ENCODE assay signal across 8 mouse cellular contexts in the genomic region with DNA sequence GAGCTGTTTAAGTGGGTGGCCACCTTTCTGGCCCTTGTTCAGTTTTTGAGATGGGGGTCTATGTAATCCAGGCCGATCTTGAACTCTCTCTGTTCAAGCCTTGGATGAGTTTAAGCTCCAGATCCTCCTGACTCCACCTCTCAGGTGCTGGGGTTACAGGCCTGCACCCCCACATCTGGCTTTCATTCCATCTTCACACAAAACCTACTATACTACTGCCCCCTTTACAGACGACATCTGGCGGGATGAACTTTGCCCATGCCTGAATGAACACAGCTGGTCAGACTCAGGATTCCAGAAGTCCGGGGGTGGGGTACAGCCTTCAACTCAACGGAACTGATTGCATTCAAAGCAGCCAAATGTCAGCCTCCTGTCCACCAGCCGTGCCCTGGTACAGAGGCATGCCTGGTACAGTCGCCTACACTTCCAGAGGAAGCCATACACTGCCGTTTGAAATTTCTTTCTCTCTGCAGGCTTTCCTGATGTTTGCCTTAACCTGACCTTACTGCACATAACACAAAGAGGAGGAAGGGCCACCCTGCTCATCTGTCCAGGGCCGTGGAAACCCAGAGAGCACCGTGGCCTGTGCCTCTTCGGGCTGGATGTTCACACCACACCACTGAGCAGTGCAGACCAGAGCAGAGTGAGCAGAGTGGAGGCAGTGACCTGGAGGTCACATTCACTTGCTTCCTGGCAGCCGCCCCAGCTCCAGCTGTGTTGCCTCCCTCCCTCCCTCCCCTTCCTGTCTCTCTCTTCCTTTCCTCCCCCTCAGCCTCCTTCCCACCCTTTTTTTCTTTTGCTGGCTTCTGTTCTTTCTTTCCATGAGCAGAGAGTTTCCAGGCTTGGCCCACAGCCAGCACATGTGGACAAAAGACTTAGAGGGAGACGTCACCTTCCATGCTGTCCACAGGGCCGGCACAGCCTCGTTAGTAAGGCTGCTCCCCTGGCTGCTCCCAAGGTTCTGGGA. TPM values are rescaled to one million over a fixed set of nuclear protein-coding genes. Genes with fewer than 3 reads are reported as not detected.
DNase-seq lines count a peak whose midpoint lies in the region; ATAC-seq and TF ChIP-seq lines count a peak whose summit lies in the region.

No protein-coding gene starts in this region.

- peak overlapping the region; percentile 34 for H3K4me2 ChIP-seq in heart, embryonic 14.5 days (ENCODE audit: low read length)
- H3K4me2 ChIP-seq in kidney, embryonic 16.5 days (replicated peaks; ENCODE audit: low read depth, low read length), result peak overlapping the region; percentile 34
- H3K4me2 ChIP-seq in lung, embryonic 14.5 days, result peak overlapping the region; percentile 41; the same call in 1 of the 2 replicates

- H3K9ac ChIP-seq in heart, embryonic 14.5 days (ENCODE audit: low read length), result peak overlapping the region; percentile 38
- H3K9ac ChIP-seq in kidney, embryonic 16.5 days (replicated peaks; ENCODE audit: low read length), result peak overlapping the region; percentile 54
- peak overlapping the region; percentile 30; the same call in 1 of the 2 replicates for H3K9ac ChIP-seq in lung, embryonic 14.5 days

- no peak for TF ChIP-seq CTCF in embryonic fibroblast, embryonic 13.5 days (IDR thresholded peaks at IDR 0.05; ENCODE audit: borderline replicate concordance, insufficient read depth, low read length)
- no peak for TF ChIP-seq CTCF in lung, embryonic 14.5 days (IDR thresholded peaks at IDR 0.05; ENCODE audit: low read depth)

- no peak; the same call in 1 of the 2 replicates for TF ChIP-seq POLR2A in embryonic fibroblast, embryonic 13.5 days (IDR thresholded peaks at IDR 0.05; ENCODE audit: low read depth, low read length)

- no peak overlapping the region for H3K4me3 ChIP-seq in embryonic fibroblast, embryonic 13.5 days (ENCODE audit: insufficient read depth, low read length)
- no peak overlapping the region for H3K4me3 ChIP-seq in heart, embryonic 14.5 days (ENCODE audit: control insufficient read depth in 1 of 2, insufficient read depth in 1 of 2, low read depth in 1 of 2, low read length in 2 of 2)
- no peak overlapping the region for H3K4me3 ChIP-seq in kidney, embryonic 16.5 days (ENCODE audit: low read length)
- H3K4me3 ChIP-seq in lung, embryonic 14.5 days (ENCODE audit: low read depth, low read length), result no peak overlapping the region

- peaks cover 19% of the 10 kb centered on the region for H3K4me1 ChIP-seq in embryonic fibroblast, embryonic 13.5 days (ENCODE audit: control insufficient read depth, insufficient read depth, low read length)
- H3K4me1 ChIP-seq in heart, embryonic 14.5 days (ENCODE audit: control insufficient read depth in 2 of 2, insufficient read depth in 2 of 2, low read length in 2 of 2), result peaks cover 32 to 46% of the 10 kb centered on the region in 2 experiments
- peaks cover 87% of the 10 kb centered on the region for H3K4me1 ChIP-seq in kidney, embryonic 16.5 days (ENCODE audit: insufficient read depth, low read length)
- peaks cover 36% of the 10 kb centered on the region for H3K4me1 ChIP-seq in lung, embryonic 14.5 days (ENCODE audit: insufficient read depth)

- peak; percentile 65 to 68 for DNase-seq in layer of hippocampus, postnatal 10 days (ENCODE audit: low spot score in 2 of 2)
- no peak for DNase-seq in layer of hippocampus, adult 8-10 months (ENCODE audit: low spot score in 2 of 2)
- DNase-seq in lung, embryonic 14.5 days, result peak; percentile 95
- DNase-seq in ovary, postnatal 14 days (ENCODE audit: low spot score), result peak; percentile 77

- peak overlapping the region; percentile 37 for H3K27ac ChIP-seq in embryonic fibroblast, embryonic 13.5 days (ENCODE audit: insufficient read depth, low read length)
- H3K27ac ChIP-seq in heart, embryonic 14.5 days (replicated peaks in 1 of 2; ENCODE audit: control insufficient read depth in 1 of 2, insufficient read depth in 1 of 2, low read depth in 2 of 2, low read length in 2 of 2), result peak overlapping the region; percentile 86 to 88
- peak overlapping the region; percentile 95 for H3K27ac ChIP-seq in kidney, embryonic 16.5 days (ENCODE audit: low read length)
- H3K27ac ChIP-seq in lung, embryonic 14.5 days (ENCODE audit: low read depth), result peak overlapping the region; percentile 90

- peak; percentile 89 for ATAC-seq in heart, embryonic 14.5 days (ENCODE audit: insufficient number of reproducible peaks, insufficient read depth, low FRiP score, low read depth)
- peak; percentile 91 for ATAC-seq in kidney, embryonic 16.5 days (ENCODE audit: low FRiP score, low TSS enrichment)
- ATAC-seq in lung, embryonic 14.5 days (ENCODE audit: insufficient read depth), result peak; percentile 91
- no peak for ATAC-seq in cerebellum, adult (ENCODE audit: insufficient number of reproducible peaks, low FRiP score, low TSS enrichment)

- H3K27me3 ChIP-seq in heart, embryonic 14.5 days (ENCODE audit: control insufficient read depth, insufficient read depth, low read length), result no peaks in the 10 kb centered on the region
- H3K27me3 ChIP-seq in kidney, embryonic 16.5 days (ENCODE audit: insufficient read depth, low read length), result no peaks in the 10 kb centered on the region
- no peaks in the 10 kb centered on the region for H3K27me3 ChIP-seq in lung, embryonic 14.5 days (ENCODE audit: insufficient read depth, low read length)

- no peaks in the 10 kb centered on the region for H3K36me3 ChIP-seq in heart, embryonic 14.5 days (ENCODE audit: control insufficient read depth, insufficient read depth, low read length)
- H3K36me3 ChIP-seq in kidney, embryonic 16.5 days (ENCODE audit: insufficient read depth, low read length), result no peaks in the 10 kb centered on the region
- H3K36me3 ChIP-seq in lung, embryonic 14.5 days (ENCODE audit: insufficient read depth), result no peaks in the 10 kb centered on the region

- H3K9me3 ChIP-seq in heart, embryonic 14.5 days (ENCODE audit: control insufficient read depth, low read length), result no peaks in the 10 kb centered on the region
- H3K9me3 ChIP-seq in kidney, embryonic 16.5 days (ENCODE audit: low read length), result no peaks in the 10 kb centered on the region
- H3K9me3 ChIP-seq in lung, embryonic 14.5 days (ENCODE audit: low read depth, low read length), result no peaks in the 10 kb centered on the region

- 26% methylated on average over 15 of the region's 15 CpGs for WGBS in heart, embryonic 14.5 days
- WGBS in kidney, embryonic 16.5 days, result 7% methylated on average over 15 of the region's 15 CpGs
- 12% methylated on average over 15 of the region's 15 CpGs for WGBS in lung, embryonic 14.5 days

RNA-seq across cellular contexts. Expression of gene Dennd2a, which starts 14.8 kb away (rescaled TPM):
- total RNA-seq in layer of hippocampus, postnatal 10 days (2021), result 10 to 100 TPM; 33.3 to 33.6 TPM
- 10 to 100 TPM; 31.0 to 41.5 (median 36.2) TPM for total RNA-seq in layer of hippocampus, adult 8-10 months (2022)
- polyA plus RNA-seq in embryonic fibroblast, embryonic 13.5 days (2011; ENCODE audit: insufficient read length, low read depth, missing spikeins), result 15.5 and 16.1 TPM in 2 replicates
- polyA plus RNA-seq in heart, embryonic 14.5 days (2014; fragmentation: Nextera tagmentation; extraction: Ambion mirVana), result 18.1 and 18.8 TPM in 2 replicates
- polyA plus RNA-seq in kidney, embryonic 16.5 days (2015; fragmentation: Nextera tagmentation; extraction: Ambion mirVana), result 20.6 and 20.9 TPM in 2 replicates
- polyA plus RNA-seq in lung, embryonic 14.5 days (2014; fragmentation: Nextera tagmentation; extraction: Ambion mirVana), result 30.4 and 33.1 TPM in 2 replicates

RNA-seq across cellular contexts. Expression of gene Adck2, which starts 30.8 kb away (rescaled TPM):
- 10 to 100 TPM; 26.4 to 28.1 TPM for total RNA-seq in layer of hippocampus, postnatal 10 days (2021)
- 10 to 100 TPM; 27.6 to 34.5 (median 34.0) TPM for total RNA-seq in layer of hippocampus, adult 8-10 months (2022)
- polyA plus RNA-seq in embryonic fibroblast, embryonic 13.5 days (2011; ENCODE audit: insufficient read length, low read depth, missing spikeins), result 10.3 and 11.2 TPM in 2 replicates
- 16.1 and 19.1 TPM in 2 replicates for polyA plus RNA-seq in heart, embryonic 14.5 days (2014; fragmentation: Nextera tagmentation; extraction: Ambion mirVana)
- 31.7 and 32.8 TPM in 2 replicates for polyA plus RNA-seq in kidney, embryonic 16.5 days (2015; fragmentation: Nextera tagmentation; extraction: Ambion mirVana)
- polyA plus RNA-seq in lung, embryonic 14.5 days (2014; fragmentation: Nextera tagmentation; extraction: Ambion mirVana), result 21.8 and 22.1 TPM in 2 replicates

RNA-seq across cellular contexts. Expression of gene Gm42420, which starts 42.6 kb away (rescaled TPM):
- not detected for total RNA-seq in layer of hippocampus, postnatal 10 days (2021)
- 1 to 10 TPM in 1 of 4 experiments, not detected in 3; 1.2 TPM for total RNA-seq in layer of hippocampus, adult 8-10 months (2022)
- not detected in 2 replicates for polyA plus RNA-seq in embryonic fibroblast, embryonic 13.5 days (2011; ENCODE audit: insufficient read length, low read depth, missing spikeins)
- polyA plus RNA-seq in heart, embryonic 14.5 days (2014; fragmentation: Nextera tagmentation; extraction: Ambion mirVana), result 0.35 TPM in 1 of 2 replicates, not detected in the other
- polyA plus RNA-seq in kidney, embryonic 16.5 days (2015; fragmentation: Nextera tagmentation; extraction: Ambion mirVana), result 3.8 TPM in 1 of 2 replicates, not detected in the other
- polyA plus RNA-seq in lung, embryonic 14.5 days (2014; fragmentation: Nextera tagmentation; extraction: Ambion mirVana), result 0.74 and 1.0 TPM in 2 replicates

RNA-seq across cellular contexts. Expression of gene Ndufb2, which starts 49.5 kb away (rescaled TPM):
- 100 to 1,000 TPM; 183 to 201 TPM for total RNA-seq in layer of hippocampus, postnatal 10 days (2021)
- total RNA-seq in layer of hippocampus, adult 8-10 months (2022), result 100 to 1,000 TPM; 168 to 170 (median 168) TPM
- 84.9 and 104 TPM in 2 replicates for polyA plus RNA-seq in embryonic fibroblast, embryonic 13.5 days (2011; ENCODE audit: insufficient read length, low read depth, missing spikeins)
- polyA plus RNA-seq in heart, embryonic 14.5 days (2014; fragmentation: Nextera tagmentation; extraction: Ambion mirVana), result 794 and 856 TPM in 2 replicates
- 326 and 331 TPM in 2 replicates for polyA plus RNA-seq in kidney, embryonic 16.5 days (2015; fragmentation: Nextera tagmentation; extraction: Ambion mirVana)
- 324 and 326 TPM in 2 replicates for polyA plus RNA-seq in lung, embryonic 14.5 days (2014; fragmentation: Nextera tagmentation; extraction: Ambion mirVana)

Comparison
In these comparisons a context has a peak if more than half of its experiments do, and no peak if none do; other contexts are left out.
1. DNase-seq: peak in layer of hippocampus, postnatal 10 days (2 of 2), lung, embryonic 14.5 days (single experiment) and ovary, postnatal 14 days (single experiment); none in layer of hippocampus, adult 8-10 months (0 of 2).
2. H3K27ac ChIP-seq: peak in every context shown above with its lines; median percentile 95 in kidney, embryonic 16.5 days; 90 in lung, embryonic 14.5 days; 87 in heart, embryonic 14.5 days; 37 in embryonic fibroblast, embryonic 13.5 days.
3. Peak in every context shown above with its lines, with median percentiles within 50 percentile points of each other: H3K4me2 ChIP-seq and H3K9ac ChIP-seq.